9 mouse cellular contexts compared by ENCODE assay signal in the genomic region with DNA sequence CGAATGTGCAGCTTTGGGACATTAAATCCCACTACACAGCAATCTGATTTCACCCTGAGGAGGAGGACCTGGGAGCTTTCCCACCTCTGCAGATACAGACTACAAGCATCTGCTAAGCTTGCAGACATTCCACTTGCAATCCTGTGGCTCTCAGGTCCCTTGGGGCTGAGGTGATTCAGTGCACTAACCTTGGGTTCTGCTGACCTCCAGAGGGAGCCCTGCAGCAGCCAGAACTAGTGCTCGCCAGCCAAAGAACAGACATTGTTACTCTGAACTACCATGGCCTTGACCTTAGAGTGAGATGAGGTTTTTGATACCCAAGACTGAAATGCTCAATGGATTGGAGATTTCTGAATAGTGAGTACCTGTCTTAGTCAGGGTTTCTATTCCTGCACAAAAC. TPM values are rescaled to one million over a fixed set of nuclear protein-coding genes. Genes with fewer than 3 reads are reported as not detected.
DNase-seq lines count a peak whose midpoint lies in the region; ATAC-seq lines count a peak whose summit lies in the region.
"Had no signal": no experiment of that assay in that cellular context is flagged by ENCODE, and none has a peak within 500 bp of the region (broad histone marks: within the 10 kb centered on the region; RNA-seq: fewer than 3 reads in every experiment).

No protein-coding gene starts in this region.

- no peaks in the 10 kb centered on the region for H3K27me3 ChIP-seq in midbrain, embryonic 14.5 days (ENCODE audit: control insufficient read depth, insufficient read depth, low read length)
- no peaks in the 10 kb centered on the region for H3K27me3 ChIP-seq in midbrain, embryonic 16.5 days (ENCODE audit: control insufficient read depth, insufficient read depth, low read depth, low read length)

- no peak for ATAC-seq in midbrain, embryonic 14.5 days (ENCODE audit: low FRiP score, low TSS enrichment)
- no peak for ATAC-seq in midbrain, embryonic 16.5 days

- H3K27ac ChIP-seq in midbrain, embryonic 14.5 days (replicated peaks; ENCODE audit: low read depth, low read length) = no peak overlapping the region
- no peak overlapping the region for H3K27ac ChIP-seq in midbrain, embryonic 16.5 days (ENCODE audit: low read length)

- 70% methylated on average over 2 of the region's 2 CpGs for WGBS in midbrain, embryonic 14.5 days
- 71% methylated on average over 2 of the region's 2 CpGs for WGBS in midbrain, embryonic 16.5 days

- no peak overlapping the region for H3K4me2 ChIP-seq in midbrain, embryonic 14.5 days (ENCODE audit: low read length)
- no peak overlapping the region for H3K4me2 ChIP-seq in midbrain, embryonic 16.5 days (ENCODE audit: low read length)

- no peak overlapping the region for H3K4me3 ChIP-seq in midbrain, embryonic 14.5 days (replicated peaks; ENCODE audit: low read depth, low read length)
- no peak overlapping the region for H3K4me3 ChIP-seq in midbrain, embryonic 16.5 days (ENCODE audit: low read depth, low read length)

- H3K9me3 ChIP-seq in midbrain, embryonic 14.5 days (ENCODE audit: control insufficient read depth, low read length) = no peaks in the 10 kb centered on the region
- H3K9me3 ChIP-seq in midbrain, embryonic 16.5 days (replicated peaks; ENCODE audit: control insufficient read depth, low read length, poor library complexity, severe bottlenecking) = no peaks in the 10 kb centered on the region

- H3K36me3 ChIP-seq in midbrain, embryonic 14.5 days (ENCODE audit: control insufficient read depth, insufficient read depth, low read length) = no peaks in the 10 kb centered on the region
- no peaks in the 10 kb centered on the region for H3K36me3 ChIP-seq in midbrain, embryonic 16.5 days (ENCODE audit: control insufficient read depth, insufficient read depth, low read length)

- 0 out of 2 replicates have a peak, but pooled peaks cover 6% of the 10 kb centered on the region for H3K4me1 ChIP-seq in midbrain, embryonic 14.5 days (ENCODE audit: control insufficient read depth, insufficient read depth, low read length)
- H3K4me1 ChIP-seq in midbrain, embryonic 16.5 days (ENCODE audit: control insufficient read depth, insufficient read depth, low read length) = peaks cover 6% of the 10 kb centered on the region

- peak; percentile 37 for DNase-seq in embryo, embryonic 10 days (ENCODE audit: low spot score)
- no peak for DNase-seq in embryo, embryonic 9.5 days (ENCODE audit: extremely low spot score)
- DNase-seq in midbrain, embryonic 14.5 days = peak; percentile 11
- peak; percentile 37 for DNase-seq in embryo, embryonic 10.5 days (ENCODE audit: low spot score)
- peak; percentile 14 for DNase-seq in retina, postnatal 1 day
- DNase-seq in layer of hippocampus, adult 11-12 months (ENCODE audit: low spot score) = no peak
- no peak for DNase-seq in ovary, postnatal 36 days (ENCODE audit: low spot score)

- no peak overlapping the region for H3K9ac ChIP-seq in midbrain, embryonic 14.5 days (replicated peaks; ENCODE audit: low read length)
- no peak overlapping the region for H3K9ac ChIP-seq in midbrain, embryonic 16.5 days (ENCODE audit: low read depth, low read length)

RNA-seq across cellular contexts. Expression of gene Ranbp3l, which starts 4.4 kb away (rescaled TPM):
- polyA plus RNA-seq in midbrain, embryonic 14.5 days (2014; fragmentation: Nextera tagmentation; extraction: Ambion mirVana) = 0.45 and 13.7 TPM in 2 replicates
- polyA plus RNA-seq in midbrain, embryonic 16.5 days (2015; fragmentation: Nextera tagmentation; extraction: Ambion mirVana) = 10.2 and 11.2 TPM in 2 replicates
- polyA plus RNA-seq: neural tube, embryonic 11.5 days had no signal

Comparison
In these comparisons a context has a peak if more than half of its experiments do, and no peak if none do; other contexts are left out.
1. DNase-seq: peak in embryo, embryonic 10 days (single experiment), midbrain, embryonic 14.5 days (single experiment), embryo, embryonic 10.5 days (single experiment) and retina, postnatal 1 day (single experiment); none in embryo, embryonic 9.5 days (single experiment), layer of hippocampus, adult 11-12 months (single experiment) and ovary, postnatal 36 days (single experiment).